Mouse (Mus musculus) left cerebral cortex, adult 18-20 months (tissue): ENCODE results near the gene Spata1. TPM values are rescaled to one million over a fixed set of nuclear protein-coding genes. Genes with fewer than 3 reads are reported as not detected.
"Not testable (repeated sequence)": the region's sequence is repeated elsewhere in the genome, so short reads cannot be mapped to it uniquely, and the experiment has no call there.

Experiments used
- DNase-seq, 2 experiments: peaks; one replicate each; pipeline ENCODE4 v3.0.0; 2021 to 2022; ENCODE audit warnings: low spot score in 2 of 2, mixed read lengths in 1 of 2
- total RNA-seq, 2 experiments: library from RNA; stranded (reverse); gene quantifications; 2 replicates each; pipeline ENCODE4 v1.2.3; 2021

Gene Spata1
- total RNA-seq, 2 experiments from 2014 or later = 2.5 to 3.4 TPM

- DNase-seq = no peak
Observed at GRCm38 (mm10) chr3:146462939-146463338, 36.6 kb downstream of the Spata1 start.

GRCm38 (mm10) chr3:146451375-146451774, 48.2 kb downstream of the Spata1 start:
- no peak for DNase-seq

GRCm38 (mm10) chr3:146450371-146450841, 49.1 kb downstream of the Spata1 start:
- DNase-seq = peak; percentile 90 to 91

GRCm38 (mm10) chr3:146449745-146450250, 49.8 kb downstream of the Spata1 start, which contains the start of gene Ctbs:
TSS of gene Ctbs (plus strand) at chr3:146449795.
- DNase-seq = no peak

- DNase-seq = no peak
Observed at GRCm38 (mm10) chr3:146448969-146449368, 50.6 kb downstream of the Spata1 start.

GRCm38 (mm10) chr3:146448372-146448771, 51.2 kb downstream of the Spata1 start:
- no peak for DNase-seq

- no peak for DNase-seq
Observed at GRCm38 (mm10) chr3:146447598-146447997, 52.0 kb downstream of the Spata1 start.

GRCm38 (mm10) chr3:146447156-146447555, 52.4 kb downstream of the Spata1 start:
- no peak for DNase-seq

- no peak for DNase-seq
Observed at GRCm38 (mm10) chr3:146444880-146445279, 54.7 kb downstream of the Spata1 start.

GRCm38 (mm10) chr3:146443380-146443779, 56.2 kb downstream of the Spata1 start:
- DNase-seq = no peak

GRCm38 (mm10) chr3:146442936-146443335, 56.6 kb downstream of the Spata1 start:
- DNase-seq = no peak

GRCm38 (mm10) chr3:146442484-146442883, 57.1 kb downstream of the Spata1 start:
- no peak for DNase-seq

GRCm38 (mm10) chr3:146440422-146440821, 59.1 kb downstream of the Spata1 start:
- DNase-seq = no peak

GRCm38 (mm10) chr3:146440011-146440410, 59.5 kb downstream of the Spata1 start:
- no peak for DNase-seq

GRCm38 (mm10) chr3:146436114-146436513, 63.4 kb downstream of the Spata1 start:
- DNase-seq = no peak

- no peak for DNase-seq
Observed at GRCm38 (mm10) chr3:146435533-146435932, 64.0 kb downstream of the Spata1 start.

- DNase-seq = no peak
Observed at GRCm38 (mm10) chr3:146434686-146435085, 64.9 kb downstream of the Spata1 start.

- DNase-seq = no peak
Observed at GRCm38 (mm10) chr3:146433681-146434350, 65.7 kb downstream of the Spata1 start.

GRCm38 (mm10) chr3:146433063-146433462, 66.5 kb downstream of the Spata1 start:
- DNase-seq = not testable (repeated sequence)

GRCm38 (mm10) chr3:146426489-146426888, 73.1 kb downstream of the Spata1 start:
- no peak for DNase-seq

GRCm38 (mm10) chr3:146425902-146426301, 73.7 kb downstream of the Spata1 start:
- DNase-seq = no peak

GRCm38 (mm10) chr3:146424306-146424900, 75.2 kb downstream of the Spata1 start:
- no peak for DNase-seq
